Mouse (Mus musculus): ENCODE results near the gene Xrn1.
"Not testable (repeated sequence)": the region's sequence is repeated elsewhere in the genome, so short reads cannot be mapped to it uniquely, and the experiment has no call there.

The Xrn1 gene

DNA sequence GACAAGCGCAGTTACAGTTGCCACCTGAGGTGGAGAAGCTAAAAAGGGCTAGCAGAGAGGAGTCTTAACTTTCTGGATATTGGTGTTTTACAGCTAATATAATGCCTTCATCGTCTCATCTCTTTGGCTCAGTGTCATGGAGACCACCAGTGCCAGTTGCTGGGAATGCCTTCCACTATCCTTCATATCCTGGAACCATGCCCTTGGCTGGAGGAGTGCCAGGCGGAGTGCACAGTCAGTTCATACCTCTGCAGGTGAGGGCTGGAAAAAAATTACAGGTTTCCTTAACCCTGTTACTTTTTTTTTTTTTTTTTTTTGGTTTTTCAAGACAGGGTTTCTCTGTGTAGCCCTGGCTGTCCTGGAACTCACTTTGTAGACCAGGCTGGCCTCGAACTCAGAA lies 96.9 kb downstream of the Xrn1 start:
- in situ Hi-C loops (cut with MboI, MseI) = no loop called here

DNA sequence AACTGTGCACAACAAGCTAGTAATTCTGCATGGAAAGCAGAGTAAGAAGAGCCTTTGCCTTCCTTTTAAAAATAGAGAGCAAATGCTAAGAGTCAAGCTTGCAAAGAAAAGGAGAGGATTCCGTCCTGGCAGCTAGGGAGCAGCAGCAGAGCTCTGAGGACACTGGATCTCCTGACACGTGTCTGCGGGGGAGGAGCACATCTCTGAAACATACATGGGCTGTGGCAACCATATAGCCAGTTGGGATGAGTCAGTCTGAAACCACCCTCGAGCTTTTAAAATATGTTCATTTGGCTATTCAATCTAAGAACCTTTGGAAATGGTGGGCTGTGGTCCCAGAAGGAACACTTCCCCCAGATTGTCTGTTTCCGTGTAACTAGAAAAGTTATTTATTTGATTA lies 100.3 kb downstream of the Xrn1 start:
- in situ Hi-C loops (cut with MboI, MseI) = no loop called here

GRCm38 (mm10) chr9:96056417-96057223 lies 102.1 kb downstream of the Xrn1 start:
- in situ Hi-C loops (cut with MboI, MseI) = no loop called here

DNA sequence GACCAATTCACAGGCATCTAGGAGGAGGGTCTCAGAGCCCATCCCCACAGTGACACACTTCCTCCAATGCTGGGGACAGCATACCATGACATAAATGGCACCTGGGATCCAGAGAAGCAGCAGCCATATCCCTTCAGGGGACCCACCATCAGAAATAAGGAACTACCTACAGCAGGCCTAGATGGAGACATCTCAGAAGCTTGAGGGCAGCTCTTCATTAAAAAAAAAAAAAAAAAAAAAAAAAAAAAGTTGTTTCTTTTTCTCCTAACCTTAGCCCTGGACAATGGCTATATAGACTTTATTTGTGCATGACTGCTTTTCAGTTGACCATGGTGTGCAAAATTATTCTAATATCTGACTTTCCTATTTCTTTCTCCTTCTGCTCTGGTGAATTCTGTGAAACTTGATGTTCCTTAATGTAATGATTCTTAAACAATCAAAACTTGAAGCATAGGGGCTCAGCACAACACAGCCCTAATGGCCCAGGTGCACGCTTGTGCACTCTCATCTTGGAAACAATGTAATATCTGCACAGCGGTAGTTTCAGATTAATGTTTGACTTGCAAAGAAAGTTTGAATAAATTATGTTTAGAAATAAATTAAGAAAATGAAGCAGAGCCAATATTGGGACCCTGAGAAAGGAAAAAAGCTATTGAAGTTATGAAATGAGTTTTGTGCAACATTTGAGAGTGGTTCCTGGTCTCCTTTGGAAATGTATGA lies 108.7 kb downstream of the Xrn1 start:
- in situ Hi-C loops (cut with MboI, MseI) = no loop called here

GRCm38 (mm10) chr9:96063803-96064475 lies 109.4 kb downstream of the Xrn1 start:
- in situ Hi-C loops (cut with MboI, MseI) = no loop called here

DNA sequence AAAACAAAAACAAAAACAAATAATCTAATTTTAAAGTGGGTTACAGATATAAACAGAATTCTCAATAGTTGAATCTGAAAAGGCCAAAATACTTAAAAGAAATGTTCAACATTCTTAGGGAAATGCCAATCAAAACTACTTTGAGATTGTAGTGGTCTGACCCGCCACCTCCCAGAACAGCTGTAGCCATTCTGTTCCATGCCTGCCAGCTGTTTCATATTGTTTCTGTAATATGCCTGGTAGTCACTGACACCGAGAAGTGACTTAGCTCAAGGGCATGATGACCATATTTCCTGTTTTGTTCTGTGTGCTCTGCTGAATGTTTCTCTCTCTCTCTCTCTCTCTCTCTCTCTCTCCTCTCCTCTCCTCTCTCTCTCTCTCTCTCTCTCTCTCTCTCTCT lies 112.9 kb downstream of the Xrn1 start:
- in situ Hi-C loops (cut with MboI, MseI) = no loop called here

DNA sequence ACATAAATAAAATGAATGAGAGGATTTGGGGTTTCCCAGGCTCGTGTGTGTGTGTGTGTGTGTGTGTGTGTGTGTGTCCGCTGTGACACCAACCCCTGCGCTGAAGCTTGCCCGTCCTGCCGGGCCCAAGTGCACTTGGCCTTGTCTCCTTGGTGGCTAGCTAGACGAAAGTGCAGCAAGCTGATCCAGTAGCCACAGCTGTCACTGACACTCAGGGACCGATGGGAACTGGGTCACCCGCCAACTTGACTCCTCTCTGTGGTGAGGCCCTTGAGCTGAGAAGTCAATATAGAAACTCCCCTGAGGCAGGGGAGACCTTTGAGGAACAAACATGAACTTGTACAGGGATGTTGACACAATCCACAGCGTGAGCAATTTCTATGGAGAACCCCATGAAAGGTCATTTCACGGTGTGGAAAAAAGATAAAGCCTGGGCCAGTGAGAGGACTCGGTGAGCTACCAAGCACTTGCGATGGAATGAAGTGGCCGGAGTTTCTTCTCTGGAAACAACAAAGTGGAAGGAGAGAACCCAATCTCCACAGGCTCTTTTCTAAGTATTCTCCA lies 124.3 kb downstream of the Xrn1 start:
- in situ Hi-C loops (cut with MboI, MseI) = no loop called here

GRCm38 (mm10) chr9:96085293-96085692 lies 130.7 kb downstream of the Xrn1 start:
- in situ Hi-C loops (cut with MboI, MseI) = no loop called here

- in situ Hi-C loops (cut with MboI, MseI) = no loop called here
Observed at GRCm38 (mm10) chr9:96087671-96088070, 133.1 kb downstream of the Xrn1 start.

GRCm38 (mm10) chr9:96088456-96088855 lies 133.9 kb downstream of the Xrn1 start:
- in situ Hi-C loops (cut with MboI, MseI) = not testable (repeated sequence)

GRCm38 (mm10) chr9:96092637-96093036 lies 138.1 kb downstream of the Xrn1 start:
- in situ Hi-C loops (cut with MboI, MseI) = not testable (repeated sequence)

DNA sequence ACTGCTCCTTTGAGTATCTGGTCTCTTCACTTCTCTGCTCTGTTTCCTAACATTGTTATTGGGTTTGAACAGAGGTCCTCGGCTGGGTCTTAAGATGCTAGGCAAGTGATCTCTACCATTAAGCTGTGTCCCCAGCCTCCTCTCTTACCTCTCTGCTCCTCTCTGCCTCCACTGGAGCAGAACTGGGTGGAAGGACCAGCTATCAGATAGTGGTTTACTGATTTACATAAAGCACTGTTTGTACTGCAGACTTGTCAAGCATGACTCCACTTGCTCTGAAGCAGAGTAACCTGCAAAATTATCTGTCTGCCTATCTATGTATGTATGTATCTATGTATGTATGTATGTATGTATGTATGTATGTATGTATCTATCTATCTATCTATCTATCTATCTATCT lies 138.7 kb downstream of the Xrn1 start:
- in situ Hi-C loops (cut with MboI, MseI) = no loop called here

DNA sequence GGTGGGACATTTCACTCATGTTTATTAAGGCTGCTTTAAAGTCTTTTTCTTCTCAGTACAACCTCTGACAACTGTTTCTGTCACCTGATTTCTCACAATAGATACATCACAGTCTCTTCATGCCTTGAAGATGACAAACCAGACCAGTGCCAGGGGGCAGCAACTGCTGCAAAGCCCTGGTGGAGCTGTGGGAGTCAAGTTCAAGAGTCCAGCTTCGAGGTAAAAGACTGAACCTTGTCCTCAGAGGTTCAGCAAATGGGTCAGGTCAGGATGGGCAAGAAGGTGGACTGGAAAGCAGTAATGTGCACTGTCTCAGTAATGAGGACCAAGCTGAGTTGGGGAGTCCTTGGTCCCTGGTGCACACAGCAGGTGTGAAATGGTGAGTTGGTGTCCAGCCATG lies 139.8 kb downstream of the Xrn1 start:
- in situ Hi-C loops (cut with MboI, MseI) = no loop called here

GRCm38 (mm10) chr9:96095192-96095591 lies 140.6 kb downstream of the Xrn1 start:
- in situ Hi-C loops (cut with MboI, MseI) = no loop called here

GRCm38 (mm10) chr9:96102846-96103245 lies 148.3 kb downstream of the Xrn1 start:
- in situ Hi-C loops (cut with MboI, MseI) = no loop called here

Measured in regulatory T cell (primary cell).